Mouse (Mus musculus) CD8-positive naive resting alpha-beta T cell, adult 57 days (primary cell): ENCODE measurements around the gene Utp3. TPM values are rescaled to one million over a fixed set of nuclear protein-coding genes. Genes with fewer than 3 reads are reported as not detected.

Experiments
- total RNA-seq: library from RNA; stranded (reverse); gene quantifications from one replicate; pipeline ENCODE4 v1.2.4, GENCODE M21; 2023

Utp3 gene
- 45.4 TPM for total RNA-seq

DNA sequence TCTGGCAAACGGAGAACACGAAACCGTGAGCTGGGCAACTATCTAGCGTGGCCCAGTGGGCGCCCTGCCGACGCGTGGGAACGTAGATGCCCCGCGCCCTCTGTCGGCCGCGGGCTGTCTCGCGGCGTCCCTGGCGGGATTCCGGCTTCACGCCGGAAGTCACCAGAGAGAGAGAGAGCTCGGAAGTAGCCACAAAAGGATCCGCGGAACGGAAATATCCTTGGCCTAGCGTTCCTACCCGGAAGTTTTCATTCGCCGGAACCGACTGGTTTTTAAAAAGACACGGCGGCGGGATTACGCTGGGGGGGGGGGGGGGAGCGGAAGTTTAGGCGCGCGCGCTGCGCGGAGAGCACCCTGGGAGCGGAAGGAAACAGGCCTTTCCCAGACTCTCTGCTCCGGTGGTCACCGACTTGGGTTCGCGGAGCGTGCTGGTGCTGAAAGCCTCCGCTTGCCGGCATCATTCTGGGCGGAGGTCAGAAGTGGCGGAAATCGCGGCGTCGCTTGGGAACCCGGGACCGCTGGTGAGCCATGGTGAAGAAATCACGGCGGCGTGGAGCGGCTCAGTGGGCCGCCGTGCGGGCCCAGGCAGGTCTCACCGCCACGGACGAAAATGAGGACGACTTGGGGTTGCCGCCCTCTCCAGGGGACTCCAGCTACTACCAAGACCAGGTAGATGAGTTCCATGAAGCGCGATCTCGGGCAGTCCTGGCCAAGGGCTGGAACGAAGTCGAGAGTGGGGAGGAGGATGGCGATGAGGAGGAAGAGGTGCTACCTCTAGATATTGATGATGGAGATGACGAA, at the start of gene Utp3:
Utp3 (plus strand) TSS at position 377 of the 801 bp plus-strand sequence.

DNA sequence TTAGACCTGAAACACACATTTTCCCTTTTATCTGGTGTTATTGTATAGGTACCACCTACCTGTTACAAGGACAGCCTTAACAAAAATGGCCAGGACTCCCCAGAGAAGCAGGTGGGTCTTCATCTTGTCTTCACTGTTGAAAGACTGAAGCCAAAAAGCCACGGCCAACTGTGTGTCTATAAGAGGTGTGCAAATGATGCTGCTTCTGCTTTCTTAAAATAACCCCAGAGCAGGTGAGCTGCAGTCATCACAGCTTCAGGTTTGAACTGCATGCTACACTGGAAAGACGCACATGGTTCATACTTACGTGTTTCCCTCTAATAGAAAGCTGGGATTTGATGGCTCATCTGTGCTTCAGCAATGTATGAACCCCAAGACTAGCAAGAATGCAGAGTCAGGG, 26.6 kb upstream of the Utp3 start, which contains the start of gene Jchain:
Jchain (minus strand) TSS at position 235 of the 400 bp plus-strand sequence.

DNA sequence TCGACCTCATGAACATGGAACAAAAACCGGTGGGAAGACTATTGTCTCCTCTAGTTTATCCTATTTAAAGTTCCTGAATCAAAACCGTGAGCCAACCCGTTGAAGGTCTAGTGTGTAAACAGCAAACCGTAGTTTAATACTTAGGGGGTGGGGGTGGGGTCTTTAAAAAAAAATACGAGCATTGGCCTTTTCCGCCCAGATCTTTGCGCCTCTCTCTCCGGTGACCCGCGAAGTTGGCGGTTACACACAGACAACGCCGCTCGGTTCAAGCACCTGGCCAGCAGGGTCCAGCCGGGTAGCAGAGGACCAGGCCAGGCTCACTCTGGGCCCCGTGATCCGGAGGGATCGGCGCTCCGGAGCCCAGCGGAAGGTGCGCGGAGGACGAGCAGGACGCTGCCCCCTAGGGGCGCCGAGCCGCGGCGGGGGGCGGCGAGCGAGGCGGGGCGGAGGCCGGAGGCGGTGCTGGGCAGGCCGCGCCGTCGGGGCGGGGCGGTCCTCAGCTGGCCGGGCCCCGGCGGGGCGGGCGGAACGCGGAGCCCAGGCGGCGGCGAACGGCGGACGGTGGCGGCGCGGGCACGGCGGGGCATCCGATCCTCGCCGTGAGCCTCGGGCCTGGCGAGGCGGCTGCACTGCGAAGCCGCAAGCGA, 10.4 kb downstream of the Utp3 start, which contains the start of gene Rufy3:
Rufy3 (plus strand) TSS at position 540 of the 647 bp plus-strand sequence.

Other genes with a start within 250 kb of the Utp3 start
- not detected for gene Prol1, start 237.2 kb upstream of the Utp3 start, total RNA-seq
- gene Amtn, start 178.4 kb upstream of the Utp3 start, total RNA-seq, result not detected
- not detected for gene Ambn, start 98.5 kb upstream of the Utp3 start, total RNA-seq
- gene Enam, start 66.5 kb upstream of the Utp3 start, total RNA-seq, result not detected
- gene Jchain, start 26.6 kb upstream of the Utp3 start, total RNA-seq, result 44.3 TPM
- 6.1 TPM for gene Rufy3, start 10.6 kb downstream of the Utp3 start, total RNA-seq
- 37.7 TPM for gene Grsf1, start 121.7 kb downstream of the Utp3 start, total RNA-seq
- gene Mob1b, start 166.4 kb downstream of the Utp3 start, total RNA-seq, result 20.7 TPM
- 21.8 TPM for gene Dck, start 210.5 kb downstream of the Utp3 start, total RNA-seq